Mouse (Mus musculus): ENCODE measurements at regions not wholly inside any gene's neighbourhood (a gene's known extent, or its start where the extent isn't known, plus 50 kb on each side); places are given as distances from the start of the nearest gene placed in this dataset.

DNA sequence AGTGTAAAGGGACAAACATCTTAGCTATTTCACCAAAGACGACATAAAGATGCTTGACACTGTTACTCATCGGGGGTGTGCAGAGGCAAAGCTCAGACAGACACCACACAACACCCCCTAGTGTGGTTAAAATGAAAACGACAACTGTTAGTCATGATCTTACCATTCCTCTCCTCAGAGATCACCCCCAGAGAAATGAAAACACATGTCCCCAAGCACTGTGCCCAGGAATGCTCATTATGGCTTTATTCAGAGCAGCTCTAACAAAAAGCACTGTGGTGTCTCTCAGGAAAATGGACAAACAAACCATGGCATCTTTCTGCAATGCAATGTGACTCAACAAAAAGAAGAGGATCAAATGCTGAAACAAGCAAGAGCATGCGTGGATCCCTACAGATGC lies 229.5 kb upstream of the Thbs1 start:
- TF ChIP-seq POLR2A (IDR thresholded peaks at IDR 0.05; ENCODE audit: borderline replicate concordance, low read depth, low read length) (no peak), CTCF (IDR thresholded peaks at IDR 0.05; ENCODE audit: low read depth, low read length) (no peak)
